ENCODE assay signal across 20 mouse cellular contexts in genomic region chr11:102779081-102779638, GRCm38 (mm10). TPM values are rescaled to one million over a fixed set of nuclear protein-coding genes. Genes with fewer than 3 reads are reported as not detected.
A peak's percentile ranks its signal among the peaks of the same experiment; 100 is the strongest.
DNase-seq lines count a peak whose midpoint lies in the region; ATAC-seq lines count a peak whose summit lies in the region.
"Had no signal": no experiment of that assay in that cellular context is flagged by ENCODE, and none has a peak within 500 bp of the region (broad histone marks: within the 10 kb centered on the region; RNA-seq: fewer than 3 reads in every experiment).

No protein-coding gene starts in this region.

- no peak overlapping the region for H3K9ac ChIP-seq in heart, embryonic 11.5 days (ENCODE audit: low read depth, low read length)
- H3K9ac ChIP-seq in kidney, embryonic 15.5 days, result no peak overlapping the region
- H3K9ac ChIP-seq: embryonic facial prominence, embryonic 15.5 days; forebrain, postnatal 0 days had no signal

- H3K27me3 ChIP-seq in heart, embryonic 11.5 days (ENCODE audit: control insufficient read depth, insufficient read depth, low read length), result no peaks in the 10 kb centered on the region
- H3K27me3 ChIP-seq in kidney, embryonic 15.5 days, result peaks cover 3% of the 10 kb centered on the region; the same call in 1 of the 2 replicates
- peaks cover 48% of the 10 kb centered on the region for H3K27me3 ChIP-seq in midbrain, embryonic 10.5 days (ENCODE audit: low read depth, poor library complexity, severe bottlenecking)
- H3K27me3 ChIP-seq: embryonic facial prominence, embryonic 15.5 days had no signal

- H3K4me3 ChIP-seq in heart, embryonic 11.5 days (ENCODE audit: low read depth, low read length), result no peak overlapping the region
- H3K4me3 ChIP-seq in kidney, embryonic 15.5 days (replicated peaks), result no peak overlapping the region
- H3K4me3 ChIP-seq in midbrain, embryonic 10.5 days, result no peak overlapping the region
- H3K4me3 ChIP-seq: embryonic facial prominence, embryonic 15.5 days; myocyte had no signal

- no peaks in the 10 kb centered on the region for H3K9me3 ChIP-seq in heart, embryonic 11.5 days (replicated peaks; ENCODE audit: control insufficient read depth, low read length)
- H3K9me3 ChIP-seq in kidney, embryonic 15.5 days (replicated peaks), result no peaks in the 10 kb centered on the region
- no peaks in the 10 kb centered on the region for H3K9me3 ChIP-seq in midbrain, embryonic 10.5 days (replicated peaks)
- H3K9me3 ChIP-seq: embryonic facial prominence, embryonic 15.5 days had no signal

- 0 out of 2 replicates have a peak, but pooled peaks cover 3% of the 10 kb centered on the region for H3K36me3 ChIP-seq in heart, embryonic 11.5 days (ENCODE audit: control insufficient read depth, insufficient read depth, low read length)
- H3K36me3 ChIP-seq in kidney, embryonic 15.5 days, result peaks cover 8% of the 10 kb centered on the region; the same call in 1 of the 2 replicates
- H3K36me3 ChIP-seq in midbrain, embryonic 10.5 days, result peaks cover 21% of the 10 kb centered on the region

- H3K27ac ChIP-seq in heart, embryonic 11.5 days (ENCODE audit: low read depth, low read length), result no peak overlapping the region
- H3K27ac ChIP-seq in kidney, embryonic 15.5 days, result 0 out of 2 replicates have a peak overlapping the region, but pooled peaks have one; percentile 59
- no peak overlapping the region for H3K27ac ChIP-seq in midbrain, embryonic 10.5 days (replicated peaks)

- 78% methylated on average over 8 of the region's 8 CpGs for WGBS in heart, embryonic 11.5 days (ENCODE audit: insufficient replicate concordance)
- WGBS in kidney, embryonic 15.5 days, result 80% methylated on average over 8 of the region's 8 CpGs
- WGBS in midbrain, embryonic 10.5 days, result 82% methylated on average over 8 of the region's 8 CpGs

- DNase-seq in heart, adult 11 months, result peak; percentile 88
- DNase-seq in kidney, adult 18-20 months, result no peak
- DNase-seq in cerebellum, adult 11-12 months, result peak; percentile 59
- peak; percentile 20 to 51 for DNase-seq in cerebellum, postnatal 4 days (ENCODE audit: low spot score in 2 of 2)
- DNase-seq in midbrain, embryonic 10.5 days (ENCODE audit: low spot score), result no peak
- no peak for DNase-seq in layer of hippocampus, adult 8-10 months (ENCODE audit: low spot score in 2 of 2)
- DNase-seq: adrenal gland, postnatal 36 days; forebrain, postnatal 0 days; gastrocnemius, postnatal 25 days; kidney, postnatal 4 days; right cerebral cortex, postnatal 14 days; thymus, postnatal 14 days had no signal

- H3K4me1 ChIP-seq in heart, embryonic 11.5 days (ENCODE audit: control insufficient read depth, insufficient read depth, low read length), result peaks cover 44% of the 10 kb centered on the region
- H3K4me1 ChIP-seq in kidney, embryonic 15.5 days, result peaks cover 46% of the 10 kb centered on the region
- H3K4me1 ChIP-seq in midbrain, embryonic 10.5 days, result peaks cover 52% of the 10 kb centered on the region

- no peak overlapping the region for H3K4me2 ChIP-seq in heart, embryonic 11.5 days
- no peak overlapping the region for H3K4me2 ChIP-seq in kidney, embryonic 15.5 days
- H3K4me2 ChIP-seq: embryonic facial prominence, embryonic 15.5 days had no signal

- ATAC-seq in heart, embryonic 11.5 days (replicated peaks; ENCODE audit: insufficient number of reproducible peaks, low FRiP score, low TSS enrichment), result no peak
- ATAC-seq in kidney, embryonic 15.5 days (replicated peaks; ENCODE audit: low FRiP score), result no peak
- ATAC-seq: forebrain, postnatal 0 days; hindbrain, embryonic 16.5 days had no signal

RNA-seq across cellular contexts. Expression of gene Adam11, which starts 17.9 kb away (rescaled TPM):
- polyA plus RNA-seq in heart, embryonic 11.5 days (2014; fragmentation: Nextera tagmentation; extraction: Ambion mirVana), result 5.4 and 6.7 TPM in 2 replicates
- 7.9 and 11.3 TPM in 2 replicates for polyA plus RNA-seq in kidney, embryonic 15.5 days (2015; fragmentation: Nextera tagmentation; extraction: Ambion mirVana)
- 10.7 and 18.4 TPM in 2 replicates for polyA plus RNA-seq in midbrain, embryonic 10.5 days (2016; fragmentation: Nextera tagmentation; extraction: Ambion mirVana)
- total RNA-seq in layer of hippocampus, adult 8-10 months (2022), result 100 to 1,000 TPM; 168 to 220 (median 192) TPM

RNA-seq across cellular contexts. Expression of gene Gjc1, which starts 40.3 kb away (rescaled TPM):
- 56.6 and 59.7 TPM in 2 replicates for polyA plus RNA-seq in heart, embryonic 11.5 days (2014; fragmentation: Nextera tagmentation; extraction: Ambion mirVana)
- 59.2 and 63.7 TPM in 2 replicates for polyA plus RNA-seq in kidney, embryonic 15.5 days (2015; fragmentation: Nextera tagmentation; extraction: Ambion mirVana)
- polyA plus RNA-seq in midbrain, embryonic 10.5 days (2016; fragmentation: Nextera tagmentation; extraction: Ambion mirVana), result 81.1 and 84.0 TPM in 2 replicates
- total RNA-seq in layer of hippocampus, adult 8-10 months (2022), result 1 to 10 TPM; 4.0 to 4.7 (median 4.1) TPM
- total RNA-seq: common myeloid progenitor, adult 5-6 weeks; megakaryocyte-erythroid progenitor cell, adult 5-6 weeks had no signal

RNA-seq across cellular contexts. Expression of gene Higd1b, which starts 56.5 kb away (rescaled TPM):
- polyA plus RNA-seq in heart, embryonic 11.5 days (2014; fragmentation: Nextera tagmentation; extraction: Ambion mirVana), result not detected in 2 replicates
- polyA plus RNA-seq in kidney, embryonic 15.5 days (2015; fragmentation: Nextera tagmentation; extraction: Ambion mirVana), result 0.48 and 0.71 TPM in 2 replicates
- polyA plus RNA-seq in midbrain, embryonic 10.5 days (2016; fragmentation: Nextera tagmentation; extraction: Ambion mirVana), result not detected in 2 replicates
- 1 to 10 TPM; 5.1 to 7.3 (median 6.2) TPM for total RNA-seq in layer of hippocampus, adult 8-10 months (2022)
- total RNA-seq: common myeloid progenitor, adult 5-6 weeks; megakaryocyte-erythroid progenitor cell, adult 5-6 weeks had no signal
- polyA plus RNA-seq: liver, embryonic 16.5 days; myocyte had no signal

Comparison
In these comparisons a context has a peak if more than half of its experiments do, and no peak if none do; other contexts are left out.
1. DNase-seq: peak in heart, adult 11 months (single experiment), cerebellum, adult 11-12 months (single experiment) and cerebellum, postnatal 4 days (2 of 2); none in kidney, adult 18-20 months (single experiment), midbrain, embryonic 10.5 days (single experiment) and layer of hippocampus, adult 8-10 months (0 of 2).